Mouse (Mus musculus): Measurements from ENCODE around the gene Cox4i1. TPM values are rescaled to one million over a fixed set of nuclear protein-coding genes. Genes with fewer than 3 reads are reported as not detected.
A peak's percentile ranks its signal among the peaks of the same experiment; 100 is the strongest.

Gene Cox4i1
- polyA plus RNA-seq, 1 experiment from 2014 or later = 1,017 TPM

- Histone ChIP-seq H3K9ac (peak overlapping the region; percentile 72), H3K27me3 (peaks cover 22% of the 10 kb centered on the region), H3K27ac (no peak overlapping the region), H3K4me1 (peaks cover 32% of the 10 kb centered on the region), H3K36me3 (no peaks in the 10 kb centered on the region), H3K4me2 (peak overlapping the region; percentile 85), H3K4me3 (peak overlapping the region; percentile 57), H3K9me3 (no peaks in the 10 kb centered on the region)
- WGBS = 28% methylated on average over 17 of the region's 17 CpGs
- ATAC-seq (ENCODE audit: insufficient number of reproducible peaks, insufficient read depth, low FRiP score, low TSS enrichment, low read depth) = no peak
Observed at GRCm38 (mm10) chr8:120632969-120633664, 34.9 kb upstream of the Cox4i1 start.

GRCm38 (mm10) chr8:120633665-120634271, 34.3 kb upstream of the Cox4i1 start:
- Histone ChIP-seq H3K9me3 (no peaks in the 10 kb centered on the region), H3K9ac (peak overlapping the region; percentile 72), H3K4me2 (peak overlapping the region; percentile 85), H3K36me3 (no peaks in the 10 kb centered on the region), H3K27me3 (peaks cover 22% of the 10 kb centered on the region), H3K4me3 (peak overlapping the region; percentile 57), H3K27ac (no peak overlapping the region), H3K4me1 (peaks cover 32% of the 10 kb centered on the region)
- WGBS = under 1% methylated on average over 44 of the region's 44 CpGs
- no peak for ATAC-seq (ENCODE audit: insufficient number of reproducible peaks, insufficient read depth, low FRiP score, low TSS enrichment, low read depth)

GRCm38 (mm10) chr8:120634329-120634839, 33.6 kb upstream of the Cox4i1 start:
- Histone ChIP-seq H3K36me3 (no peaks in the 10 kb centered on the region), H3K4me3 (peak overlapping the region; percentile 57), H3K27ac (no peak overlapping the region), H3K9ac (peak overlapping the region; percentile 72), H3K4me1 (peaks cover 32% of the 10 kb centered on the region), H3K27me3 (peaks cover 22% of the 10 kb centered on the region), H3K9me3 (no peaks in the 10 kb centered on the region), H3K4me2 (peak overlapping the region; percentile 85)
- peak; percentile 52; the same call in 1 of the 2 replicates for ATAC-seq (ENCODE audit: insufficient number of reproducible peaks, insufficient read depth, low FRiP score, low TSS enrichment, low read depth)
- under 1% methylated on average over 41 of the region's 42 CpGs for WGBS

GRCm38 (mm10) chr8:120641245-120641644, 26.8 kb upstream of the Cox4i1 start:
- no peak for ATAC-seq (ENCODE audit: insufficient number of reproducible peaks, insufficient read depth, low FRiP score, low TSS enrichment, low read depth)
- Histone ChIP-seq H3K27ac (no peak overlapping the region), H3K4me2 (no peak overlapping the region), H3K4me3 (no peak overlapping the region), H3K9ac (no peak overlapping the region), H3K27me3 (no peaks in the 10 kb centered on the region), H3K4me1 (peaks cover 6% of the 10 kb centered on the region; the same call in 1 of the 2 replicates), H3K9me3 (no peaks in the 10 kb centered on the region), H3K36me3 (no peaks in the 10 kb centered on the region)
- 38% methylated on average over 8 of the region's 8 CpGs for WGBS

- H3K36me3 ChIP-seq = no peaks in the 10 kb centered on the region
- H3K4me3 ChIP-seq = no peak overlapping the region
- peaks cover 6% of the 10 kb centered on the region; the same call in 1 of the 2 replicates for H3K4me1 ChIP-seq
- no peak overlapping the region for H3K9ac ChIP-seq
- no peak for ATAC-seq (ENCODE audit: insufficient number of reproducible peaks, insufficient read depth, low FRiP score, low TSS enrichment, low read depth)
- no peak overlapping the region for H3K27ac ChIP-seq
- no peaks in the 10 kb centered on the region for H3K27me3 ChIP-seq
- H3K4me2 ChIP-seq = no peak overlapping the region
- 78% methylated on average over 10 of the region's 10 CpGs for WGBS
- H3K9me3 ChIP-seq = no peaks in the 10 kb centered on the region
Observed at GRCm38 (mm10) chr8:120642031-120642662, 25.9 kb upstream of the Cox4i1 start.

GRCm38 (mm10) chr8:120644663-120645062, 23.4 kb upstream of the Cox4i1 start:
- H3K27ac ChIP-seq = peak overlapping the region; percentile 33; the same call in 1 of the 2 replicates
- no peaks in the 10 kb centered on the region for H3K36me3 ChIP-seq
- H3K9ac ChIP-seq = no peak overlapping the region; the same call in 1 of the 2 replicates
- 76% methylated on average over 7 of the region's 7 CpGs for WGBS
- peaks cover 6% of the 10 kb centered on the region; the same call in 1 of the 2 replicates for H3K4me1 ChIP-seq
- ATAC-seq (ENCODE audit: insufficient number of reproducible peaks, insufficient read depth, low FRiP score, low TSS enrichment, low read depth) = no peak
- no peaks in the 10 kb centered on the region for H3K27me3 ChIP-seq
- no peak overlapping the region for H3K4me2 ChIP-seq
- H3K9me3 ChIP-seq = no peaks in the 10 kb centered on the region
- no peak overlapping the region for H3K4me3 ChIP-seq

- H3K27me3 ChIP-seq = no peaks in the 10 kb centered on the region
- peaks cover 4% of the 10 kb centered on the region; the same call in 1 of the 2 replicates for H3K36me3 ChIP-seq
- no peak for ATAC-seq (ENCODE audit: insufficient number of reproducible peaks, insufficient read depth, low FRiP score, low TSS enrichment, low read depth)
- H3K9ac ChIP-seq = no peak within 1 kb of the TSS
- H3K27ac ChIP-seq = no peak within 1 kb of the TSS; the same call in 1 of the 2 replicates
- no peaks in the 10 kb centered on the region for H3K9me3 ChIP-seq
- no peak within 1 kb of the TSS for H3K4me2 ChIP-seq
- no peak within 1 kb of the TSS for H3K4me3 ChIP-seq
- H3K4me1 ChIP-seq = peaks cover 6% of the 10 kb centered on the region; the same call in 1 of the 2 replicates
- WGBS = 28% methylated on average over 7 of the region's 7 CpGs
Observed at GRCm38 (mm10) chr8:120647532-120647931, 20.5 kb upstream of the Cox4i1 start, which contains the start of gene 1190005I06Rik. 1190005I06Rik (minus strand) TSS chr8:120647632.

GRCm38 (mm10) chr8:120656322-120657052, 11.5 kb upstream of the Cox4i1 start:
- ATAC-seq (ENCODE audit: insufficient number of reproducible peaks, insufficient read depth, low FRiP score, low TSS enrichment, low read depth) = no peak
- Histone ChIP-seq H3K9me3 (no peaks in the 10 kb centered on the region), H3K36me3 (peaks cover 78% of the 10 kb centered on the region), H3K27me3 (no peaks in the 10 kb centered on the region), H3K4me2 (no peak overlapping the region), H3K4me1 (no peaks in the 10 kb centered on the region), H3K27ac (no peak overlapping the region), H3K4me3 (no peak overlapping the region), H3K9ac (no peak overlapping the region)
- 91% methylated on average over 7 of the region's 7 CpGs for WGBS

- peaks cover 76% of the 10 kb centered on the region for H3K36me3 ChIP-seq
- ATAC-seq (ENCODE audit: insufficient number of reproducible peaks, insufficient read depth, low FRiP score, low TSS enrichment, low read depth) = no peak
- WGBS = 85% methylated on average over 8 of the region's 8 CpGs
- no peak overlapping the region for H3K4me2 ChIP-seq
- no peaks in the 10 kb centered on the region for H3K27me3 ChIP-seq
- no peak overlapping the region for H3K27ac ChIP-seq
- H3K9me3 ChIP-seq = no peaks in the 10 kb centered on the region
- H3K4me3 ChIP-seq = no peak overlapping the region
- no peak overlapping the region for H3K9ac ChIP-seq
- H3K4me1 ChIP-seq = no peaks in the 10 kb centered on the region
Observed at GRCm38 (mm10) chr8:120657415-120657814, 10.6 kb upstream of the Cox4i1 start.

- peaks cover 40% of the 10 kb centered on the region for H3K4me1 ChIP-seq
- peaks cover 10% of the 10 kb centered on the region for H3K36me3 ChIP-seq
- ATAC-seq (ENCODE audit: insufficient number of reproducible peaks, insufficient read depth, low FRiP score, low TSS enrichment, low read depth) = no peak
- no peak overlapping the region for H3K27ac ChIP-seq
- WGBS = 86% methylated on average over 6 of the region's 6 CpGs
- no peak overlapping the region for H3K4me3 ChIP-seq
- H3K27me3 ChIP-seq = no peaks in the 10 kb centered on the region
- H3K9ac ChIP-seq = no peak overlapping the region
- H3K4me2 ChIP-seq = no peak overlapping the region
- H3K9me3 ChIP-seq = no peaks in the 10 kb centered on the region
Observed at GRCm38 (mm10) chr8:120664566-120664965, 3.5 kb upstream of the Cox4i1 start.

Data from embryonic facial prominence, embryonic 13.5 days (tissue).